ENCODE assay signal across 20 mouse cellular contexts in the genomic region with DNA sequence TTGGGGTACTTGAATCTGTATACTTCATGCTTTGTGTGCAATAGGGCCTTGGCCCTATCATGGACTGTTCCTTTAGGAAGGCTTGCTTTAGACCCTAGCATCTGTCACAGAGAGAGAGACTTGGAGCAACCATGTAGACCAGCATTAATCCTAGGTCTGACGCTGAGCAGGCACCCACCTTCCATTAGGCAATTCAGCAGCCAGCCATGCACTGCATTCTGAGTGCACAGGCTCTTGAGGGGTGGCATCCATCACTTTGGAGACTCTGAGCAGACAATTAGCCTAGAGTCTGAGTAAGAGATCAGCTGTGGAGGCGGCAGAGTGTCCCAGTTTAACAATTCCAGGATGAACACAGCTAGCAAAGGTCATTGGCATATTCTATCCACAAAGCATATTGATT. TPM values are rescaled to one million over a fixed set of nuclear protein-coding genes. Genes with fewer than 3 reads are reported as not detected.
A peak's percentile ranks its signal among the peaks of the same experiment; 100 is the strongest.
DNase-seq lines count a peak whose midpoint lies in the region; ATAC-seq lines count a peak whose summit lies in the region.
"Had no signal": no experiment of that assay in that cellular context is flagged by ENCODE, and none has a peak within 500 bp of the region (broad histone marks: within the 10 kb centered on the region; RNA-seq: fewer than 3 reads in every experiment).

No protein-coding gene starts in this region.

- H3K27ac ChIP-seq in hindbrain, embryonic 16.5 days (ENCODE audit: low read depth, low read length) = 0 out of 2 replicates have a peak overlapping the region, but pooled peaks have one; percentile 21
- no peak overlapping the region for H3K27ac ChIP-seq in hindbrain, embryonic 11.5 days (ENCODE audit: low read depth, low read length)
- H3K27ac ChIP-seq in midbrain, embryonic 13.5 days = no peak overlapping the region
- no peak overlapping the region for H3K27ac ChIP-seq in midbrain, embryonic 15.5 days
- H3K27ac ChIP-seq in neural tube, embryonic 14.5 days (ENCODE audit: low read depth, low read length) = peak overlapping the region; percentile 46; the same call in 1 of the 2 replicates
- H3K27ac ChIP-seq: embryonic facial prominence, embryonic 12.5 days; heart, embryonic 10.5 days; heart, embryonic 15.5 days had no signal

- no peak overlapping the region for H3K4me2 ChIP-seq in hindbrain, embryonic 16.5 days (ENCODE audit: low read length)
- H3K4me2 ChIP-seq in hindbrain, embryonic 11.5 days (replicated peaks; ENCODE audit: low read depth, low read length) = no peak overlapping the region
- H3K4me2 ChIP-seq in midbrain, embryonic 13.5 days (replicated peaks) = no peak overlapping the region
- H3K4me2 ChIP-seq in midbrain, embryonic 15.5 days = no peak overlapping the region
- H3K4me2 ChIP-seq in neural tube, embryonic 14.5 days (ENCODE audit: low read depth, low read length) = no peak overlapping the region
- H3K4me2 ChIP-seq: embryonic facial prominence, embryonic 12.5 days; heart, embryonic 15.5 days; liver, embryonic 11.5 days had no signal

- 50% methylated on average over 2 of the region's 2 CpGs for WGBS in hindbrain, embryonic 16.5 days
- WGBS in hindbrain, embryonic 11.5 days = 56% methylated on average over 2 of the region's 2 CpGs
- 72% methylated on average over 2 of the region's 2 CpGs for WGBS in midbrain, embryonic 13.5 days
- 82% methylated on average over 2 of the region's 2 CpGs for WGBS in midbrain, embryonic 15.5 days
- WGBS in neural tube, embryonic 14.5 days = 40% methylated on average over 2 of the region's 2 CpGs

- no peaks in the 10 kb centered on the region for H3K9me3 ChIP-seq in hindbrain, embryonic 16.5 days (ENCODE audit: control insufficient read depth, low read length)
- H3K9me3 ChIP-seq in hindbrain, embryonic 11.5 days (ENCODE audit: control insufficient read depth, low read length) = no peaks in the 10 kb centered on the region
- H3K9me3 ChIP-seq in midbrain, embryonic 13.5 days = 0 out of 2 replicates have a peak, but pooled peaks cover 7% of the 10 kb centered on the region
- no peaks in the 10 kb centered on the region for H3K9me3 ChIP-seq in midbrain, embryonic 15.5 days
- H3K9me3 ChIP-seq in neural tube, embryonic 14.5 days (ENCODE audit: control insufficient read depth, low read length) = peaks cover 4% of the 10 kb centered on the region
- H3K9me3 ChIP-seq: embryonic facial prominence, embryonic 12.5 days; heart, embryonic 10.5 days had no signal

- no peaks in the 10 kb centered on the region for H3K27me3 ChIP-seq in hindbrain, embryonic 16.5 days (replicated peaks; ENCODE audit: control insufficient read depth, insufficient read depth, low read length)
- no peaks in the 10 kb centered on the region for H3K27me3 ChIP-seq in hindbrain, embryonic 11.5 days (ENCODE audit: control insufficient read depth, insufficient read depth, low read length)
- 0 out of 2 replicates have a peak, but pooled peaks cover 3% of the 10 kb centered on the region for H3K27me3 ChIP-seq in midbrain, embryonic 13.5 days
- H3K27me3 ChIP-seq in midbrain, embryonic 15.5 days (replicated peaks) = no peaks in the 10 kb centered on the region
- H3K27me3 ChIP-seq in neural tube, embryonic 14.5 days (ENCODE audit: control insufficient read depth, insufficient read depth, low read length) = no peaks in the 10 kb centered on the region
- H3K27me3 ChIP-seq: embryonic facial prominence, embryonic 12.5 days; heart, embryonic 15.5 days had no signal

- no peak for DNase-seq in hindbrain, embryonic 11.5 days (ENCODE audit: low spot score)
- peak; percentile 13 for DNase-seq in mesoderm, embryonic 11.5 days (ENCODE audit: low read depth, low spot score)
- DNase-seq: adrenal gland, postnatal 25 days; B cell, adult 2 months; gastrocnemius, postnatal 14 days; lung, postnatal 4 days; right cerebral cortex, postnatal 4 days; thymus, postnatal 4 days had no signal

- no peak overlapping the region for H3K4me3 ChIP-seq in hindbrain, embryonic 16.5 days (ENCODE audit: low read length)
- H3K4me3 ChIP-seq in hindbrain, embryonic 11.5 days (ENCODE audit: low read depth, low read length) = no peak overlapping the region
- no peak overlapping the region for H3K4me3 ChIP-seq in midbrain, embryonic 13.5 days (replicated peaks)
- no peak overlapping the region for H3K4me3 ChIP-seq in midbrain, embryonic 15.5 days
- H3K4me3 ChIP-seq in neural tube, embryonic 14.5 days (ENCODE audit: low read depth, low read length) = no peak overlapping the region
- H3K4me3 ChIP-seq: embryonic facial prominence, embryonic 12.5 days; heart, embryonic 10.5 days; heart, embryonic 15.5 days had no signal

- ATAC-seq in hindbrain, embryonic 16.5 days = no peak; the same call in 1 of the 2 replicates
- ATAC-seq in hindbrain, embryonic 11.5 days (ENCODE audit: low FRiP score) = no peak
- peak; percentile 37; the same call in 1 of the 2 replicates for ATAC-seq in midbrain, embryonic 13.5 days
- ATAC-seq in midbrain, embryonic 15.5 days (replicated peaks) = no peak
- peak; percentile 41; the same call in 1 of the 2 replicates for ATAC-seq in neural tube, embryonic 14.5 days (ENCODE audit: low read depth)
- no peak for ATAC-seq in megakaryocyte, adult 5-6 weeks (ENCODE audit: poor library complexity, severe bottlenecking)
- ATAC-seq: intestine, postnatal 0 days had no signal

- peaks cover 4% of the 10 kb centered on the region for H3K4me1 ChIP-seq in hindbrain, embryonic 16.5 days (ENCODE audit: control insufficient read depth, insufficient read depth, low read depth, low read length)
- H3K4me1 ChIP-seq in hindbrain, embryonic 11.5 days (replicated peaks; ENCODE audit: control insufficient read depth, insufficient read depth, low read length) = no peaks in the 10 kb centered on the region
- H3K4me1 ChIP-seq in midbrain, embryonic 13.5 days (replicated peaks) = peaks cover 12% of the 10 kb centered on the region
- peaks cover 14% of the 10 kb centered on the region; the same call in 1 of the 2 replicates for H3K4me1 ChIP-seq in midbrain, embryonic 15.5 days
- no peaks in the 10 kb centered on the region for H3K4me1 ChIP-seq in neural tube, embryonic 14.5 days (ENCODE audit: control insufficient read depth, insufficient read depth, low read length)
- H3K4me1 ChIP-seq: embryonic facial prominence, embryonic 12.5 days; heart, embryonic 10.5 days; heart, embryonic 15.5 days had no signal

- no peak overlapping the region for H3K9ac ChIP-seq in hindbrain, embryonic 16.5 days (ENCODE audit: low read depth, low read length)
- no peak overlapping the region for H3K9ac ChIP-seq in hindbrain, embryonic 11.5 days (ENCODE audit: low read depth, low read length)
- H3K9ac ChIP-seq in midbrain, embryonic 13.5 days (replicated peaks) = no peak overlapping the region
- no peak overlapping the region for H3K9ac ChIP-seq in midbrain, embryonic 15.5 days
- no peak overlapping the region for H3K9ac ChIP-seq in neural tube, embryonic 14.5 days (replicated peaks; ENCODE audit: low read depth, low read length)
- H3K9ac ChIP-seq: embryonic facial prominence, embryonic 12.5 days; heart, embryonic 15.5 days had no signal

- H3K36me3 ChIP-seq in hindbrain, embryonic 16.5 days (ENCODE audit: control insufficient read depth, insufficient read depth, low read length) = no peaks in the 10 kb centered on the region
- H3K36me3 ChIP-seq in hindbrain, embryonic 11.5 days (ENCODE audit: control insufficient read depth, insufficient read depth, low read length) = no peaks in the 10 kb centered on the region
- H3K36me3 ChIP-seq in midbrain, embryonic 13.5 days = no peaks in the 10 kb centered on the region
- H3K36me3 ChIP-seq in midbrain, embryonic 15.5 days (replicated peaks) = no peaks in the 10 kb centered on the region
- H3K36me3 ChIP-seq in neural tube, embryonic 14.5 days (ENCODE audit: control insufficient read depth, insufficient read depth, low read length) = no peaks in the 10 kb centered on the region
- H3K36me3 ChIP-seq: embryonic facial prominence, embryonic 12.5 days; heart, embryonic 10.5 days; heart, embryonic 15.5 days had no signal

RNA-seq across cellular contexts. Expression of gene Cpne4, which starts 47.9 kb away (rescaled TPM):
- polyA plus RNA-seq in hindbrain, embryonic 16.5 days (2015; fragmentation: Nextera tagmentation; extraction: Ambion mirVana) = 13.0 and 17.8 TPM in 2 replicates
- 0.43 and 1.1 TPM in 2 replicates for polyA plus RNA-seq in hindbrain, embryonic 11.5 days (2014; fragmentation: Nextera tagmentation; extraction: Ambion mirVana)
- 10.7 and 11.2 TPM in 2 replicates for polyA plus RNA-seq in midbrain, embryonic 13.5 days (2015; fragmentation: Nextera tagmentation; extraction: Ambion mirVana)
- 19.6 and 25.2 TPM in 2 replicates for polyA plus RNA-seq in midbrain, embryonic 15.5 days (2015; fragmentation: Nextera tagmentation; extraction: Ambion mirVana)
- polyA plus RNA-seq in neural tube, embryonic 14.5 days (2014; fragmentation: Nextera tagmentation; extraction: Ambion mirVana) = 17.9 and 18.2 TPM in 2 replicates
- total RNA-seq in megakaryocyte, adult 5-6 weeks (2015) = not detected in 2 replicates
- not detected in 2 replicates for total RNA-seq in megakaryocyte, adult 5-6 weeks (2017)
- total RNA-seq: gastrocnemius, postnatal 14 days; megakaryocyte-erythroid progenitor cell, adult 5-6 weeks had no signal
- polyA plus RNA-seq: liver, embryonic 16.5 days had no signal

Comparison
In these comparisons a context has a peak if more than half of its experiments do, and no peak if none do; other contexts are left out.
1. ATAC-seq: peak in midbrain, embryonic 13.5 days (single experiment) and neural tube, embryonic 14.5 days (single experiment); none in hindbrain, embryonic 16.5 days (single experiment), hindbrain, embryonic 11.5 days (single experiment), midbrain, embryonic 15.5 days (single experiment) and megakaryocyte, adult 5-6 weeks (single experiment).
2. H3K27ac ChIP-seq: peak in hindbrain, embryonic 16.5 days (single experiment) and neural tube, embryonic 14.5 days (single experiment); none in hindbrain, embryonic 11.5 days (single experiment), midbrain, embryonic 13.5 days (single experiment) and midbrain, embryonic 15.5 days (single experiment).